Mouse (Mus musculus) liver, embryonic 11.5 days (tissue): ENCODE measurements around the gene Lingo1. TPM values are rescaled to one million over a fixed set of nuclear protein-coding genes. Genes with fewer than 3 reads are reported as not detected.

ENCODE experiments used
- ATAC-seq: fragments of 200-750 bp; cut with Nextera tagmentation; replicated peaks from 2 replicates; pipeline ENCODE4 v1.8.0; 2017; ENCODE audit warnings: moderate number of reproducible peaks, mild to moderate bottlenecking, moderate TSS enrichment, moderate library complexity; ENCODE audit not compliant: low FRiP score
- DNase-seq: peaks from one replicate; pipeline ENCODE4 v3.0.0-alpha.2; 2017; ENCODE audit warnings: low spot score
- H3K27ac ChIP-seq: fragments of 300-500 bp; sonication (generic); 2 replicates; pipeline ENCODE4 v1.5.1; 2014; ENCODE audit warnings: mild to moderate bottlenecking, low read depth, low read length, control low read depth
- H3K27me3 ChIP-seq: fragments of 300-500 bp; sonication (generic); replicated peaks from 2 replicates; pipeline ENCODE4 v1.6.1; 2014; ENCODE audit warnings: low read length, mixed read lengths; ENCODE audit not compliant: control insufficient read depth, insufficient read depth
- H3K36me3 ChIP-seq: fragments of 300-500 bp; sonication (generic); 2 replicates; pipeline ENCODE4 v1.6.1; 2014; ENCODE audit warnings: mild to moderate bottlenecking, low read length, moderate library complexity, mixed read lengths; ENCODE audit not compliant: control insufficient read depth, insufficient read depth
- H3K4me1 ChIP-seq: fragments of 300-500 bp; sonication (generic); replicated peaks from 2 replicates; pipeline ENCODE4 v1.6.1; 2014; ENCODE audit warnings: low read length, mixed read lengths; ENCODE audit not compliant: control insufficient read depth, insufficient read depth
- H3K4me2 ChIP-seq: fragments of 300-500 bp; sonication (generic); 2 replicates; pipeline ENCODE4 v1.6.1; 2014; ENCODE audit warnings: mild to moderate bottlenecking, control low read depth, moderate library complexity
- H3K4me3 ChIP-seq: fragments of 300-500 bp; sonication (generic); 2 replicates; pipeline ENCODE4 v1.5.1; 2014; ENCODE audit warnings: low read depth, low read length, control low read depth
- H3K9ac ChIP-seq: fragments of 300-500 bp; sonication (generic); 2 replicates; pipeline ENCODE4 v1.6.1; 2014; ENCODE audit warnings: low read depth, low read length, control low read depth
- H3K9me3 ChIP-seq: fragments of 300-500 bp; sonication (generic); 2 replicates; pipeline ENCODE4 v1.6.1; 2016; ENCODE audit warnings: low read length, inconsistent platforms, mixed read lengths; ENCODE audit not compliant: control insufficient read depth
- WGBS: fragments of 180-500 bp; shearing (Covaris S2); extraction: QIAGEN DNeasy Blood & Tissue Kit; methylation state at CpG from one replicate; pipeline ENCODE4 v1.1.7; 2014; 5-methylcytosine and 5-hydroxymethylcytosine counted together
- polyA plus RNA-seq: library from polyadenylated mRNA; unstranded; fragments of >200 nt; fragmentation: Nextera tagmentation; extraction: Ambion mirVana; gene quantifications from 2 replicates; pipeline ENCODE4 v1.2.1, GENCODE M21; 2014

Lingo1 gene
- polyA plus RNA-seq, 1 experiment from 2014 or later, result 2.6 TPM

DNA sequence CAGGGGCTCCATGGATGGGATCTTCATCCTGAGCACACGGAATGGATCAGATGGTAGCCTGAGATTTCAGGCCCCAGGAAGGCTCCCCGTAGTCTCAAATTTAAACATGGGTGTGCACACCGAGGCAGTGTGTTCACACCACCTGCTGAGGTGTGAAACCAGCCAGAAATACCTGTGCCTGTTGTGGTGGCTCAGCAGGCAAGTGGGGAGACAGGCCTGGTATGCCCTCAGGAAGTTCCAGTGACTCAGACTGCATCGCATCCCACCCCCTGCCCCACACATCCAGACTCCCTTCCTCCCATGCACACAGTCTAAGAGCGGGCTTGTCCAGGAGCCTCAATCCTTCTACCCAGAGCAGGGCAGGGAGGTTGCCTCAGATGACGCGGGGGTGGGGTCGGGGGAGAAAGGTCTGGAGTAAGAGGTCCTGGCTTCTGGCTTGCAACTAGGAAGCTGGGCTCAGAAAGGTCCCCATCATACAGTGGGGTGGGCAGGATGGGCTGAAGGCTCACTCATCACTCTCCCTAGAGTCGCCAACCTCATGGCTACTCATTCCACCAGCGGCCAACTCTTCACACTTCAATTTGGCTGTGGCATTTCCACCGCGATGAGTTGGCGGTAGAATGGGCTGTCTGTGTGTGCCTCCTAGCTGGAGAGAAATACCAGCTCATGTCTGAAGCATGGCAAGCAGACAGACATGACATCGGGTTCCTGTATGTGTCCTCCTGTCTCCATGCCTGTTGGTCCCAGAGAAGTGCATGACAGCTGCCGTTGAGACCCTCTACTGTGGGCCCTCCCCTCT lies 149.8 kb downstream of the Lingo1 start:
- ATAC-seq (no peak), DNase-seq (no peak)
- H3K4me1 ChIP-seq, result no peaks in the 10 kb centered on the region
- no peak overlapping the region for H3K4me2 ChIP-seq
- no peak overlapping the region for H3K4me3 ChIP-seq
- H3K27me3 ChIP-seq, result no peaks in the 10 kb centered on the region; the same call in 1 of the 2 replicates
- no peak overlapping the region for H3K9ac ChIP-seq
- 79% methylated on average over 15 of the region's 15 CpGs for WGBS
- no peaks in the 10 kb centered on the region for H3K36me3 ChIP-seq
- H3K27ac ChIP-seq, result no peak overlapping the region
- no peaks in the 10 kb centered on the region for H3K9me3 ChIP-seq

GRCm38 (mm10) chr9:56643474-56643873 lies 152.8 kb downstream of the Lingo1 start:
- 66% methylated on average over 5 of the region's 5 CpGs for WGBS
- H3K9me3 ChIP-seq, result no peaks in the 10 kb centered on the region
- H3K27ac ChIP-seq, result no peak overlapping the region
- H3K4me2 ChIP-seq, result no peak overlapping the region
- H3K4me3 ChIP-seq, result no peak overlapping the region
- DNase-seq (no peak), ATAC-seq (no peak)
- H3K36me3 ChIP-seq, result no peaks in the 10 kb centered on the region
- H3K9ac ChIP-seq, result no peak overlapping the region
- no peaks in the 10 kb centered on the region for H3K4me1 ChIP-seq
- H3K27me3 ChIP-seq, result peaks cover 13% of the 10 kb centered on the region

- Histone ChIP-seq H3K36me3 (no peaks in the 10 kb centered on the region), H3K9me3 (no peaks in the 10 kb centered on the region), H3K27me3 (peaks cover 62% of the 10 kb centered on the region), H3K4me3 (no peak overlapping the region), H3K27ac (no peak overlapping the region), H3K9ac (no peak overlapping the region), H3K4me1 (no peaks in the 10 kb centered on the region), H3K4me2 (no peak overlapping the region)
- 51% methylated on average over 8 of the region's 8 CpGs for WGBS
- DNase-seq (no peak), ATAC-seq (no peak)
Measured at GRCm38 (mm10) chr9:56638226-56638905, 157.9 kb downstream of the Lingo1 start.

- no peaks in the 10 kb centered on the region for H3K36me3 ChIP-seq
- H3K9me3 ChIP-seq, result no peaks in the 10 kb centered on the region
- 0 out of 2 replicates have a peak overlapping the region, but pooled peaks have one; percentile 14 for H3K4me3 ChIP-seq
- DNase-seq (no peak), ATAC-seq (no peak)
- peak overlapping the region; percentile 45 for H3K4me2 ChIP-seq
- 3% methylated on average over 22 of the region's 29 CpGs for WGBS
- no peaks in the 10 kb centered on the region for H3K4me1 ChIP-seq
- H3K27me3 ChIP-seq, result peaks cover 71% of the 10 kb centered on the region
- no peak overlapping the region for H3K9ac ChIP-seq
- H3K27ac ChIP-seq, result no peak overlapping the region
Measured at GRCm38 (mm10) chr9:56637403-56637857, 158.8 kb downstream of the Lingo1 start.

DNA sequence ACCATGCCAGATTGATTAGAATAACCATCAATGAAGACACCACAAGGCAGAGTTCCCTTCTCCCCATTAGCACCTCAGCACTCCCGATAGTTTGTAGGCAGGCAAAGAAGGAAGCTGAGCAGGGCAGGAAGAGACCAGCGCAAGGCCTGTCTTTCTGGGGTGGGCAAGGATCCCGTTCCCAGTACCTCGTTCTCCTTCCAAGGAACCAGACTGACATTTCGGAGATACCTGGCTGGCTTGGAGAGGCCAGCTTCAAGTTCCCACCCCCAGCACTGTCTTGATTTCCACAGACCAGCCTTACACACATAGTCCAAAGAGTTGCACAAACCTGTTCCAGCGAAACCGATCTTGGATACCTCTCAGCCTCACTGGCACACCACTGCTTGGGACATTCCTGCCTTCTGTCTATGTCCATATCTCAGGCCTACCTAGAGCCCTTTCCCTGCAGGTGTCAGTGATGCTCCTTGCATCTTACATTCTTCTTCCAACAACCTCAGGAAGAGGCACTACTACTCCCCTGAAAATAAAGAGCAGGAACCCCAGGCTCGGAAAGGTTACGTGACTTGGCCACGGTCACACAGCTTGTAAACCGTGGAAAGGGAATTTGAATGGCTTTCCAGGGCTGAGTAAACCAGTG lies 159.4 kb downstream of the Lingo1 start:
- H3K27ac ChIP-seq, result no peak overlapping the region
- no peak overlapping the region for H3K4me3 ChIP-seq
- peaks cover 72% of the 10 kb centered on the region for H3K27me3 ChIP-seq
- H3K4me2 ChIP-seq, result no peak overlapping the region; the same call in 1 of the 2 replicates
- ATAC-seq (no peak), DNase-seq (no peak)
- no peaks in the 10 kb centered on the region for H3K4me1 ChIP-seq
- H3K9me3 ChIP-seq, result no peaks in the 10 kb centered on the region
- 43% methylated on average over 11 of the region's 11 CpGs for WGBS
- no peaks in the 10 kb centered on the region for H3K36me3 ChIP-seq
- no peak overlapping the region for H3K9ac ChIP-seq

DNA sequence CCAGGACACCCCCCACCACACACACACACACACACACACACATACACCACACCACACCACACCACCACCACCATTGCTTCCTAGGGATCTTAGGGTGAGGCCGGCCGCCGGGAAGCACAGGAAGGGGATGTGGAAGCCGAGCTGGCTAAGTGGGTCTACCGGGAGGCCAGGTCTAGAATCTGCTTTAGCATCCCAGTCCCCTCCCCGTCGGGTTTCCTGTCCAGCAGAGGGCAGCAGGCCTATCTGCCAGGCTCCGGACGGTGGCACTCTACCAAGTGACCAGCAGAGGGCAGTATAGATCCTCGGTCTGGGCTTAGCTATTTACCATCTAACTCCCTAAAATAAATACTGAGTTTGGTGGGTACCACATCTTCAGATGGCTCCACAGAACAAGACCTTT lies 160.1 kb downstream of the Lingo1 start:
- Histone ChIP-seq H3K4me1 (no peaks in the 10 kb centered on the region), H3K9ac (no peak overlapping the region), H3K9me3 (no peaks in the 10 kb centered on the region), H3K36me3 (no peaks in the 10 kb centered on the region), H3K27me3 (peaks cover 75% of the 10 kb centered on the region), H3K4me3 (peak overlapping the region; percentile 58), H3K4me2 (peak overlapping the region; percentile 76), H3K27ac (no peak overlapping the region)
- under 1% methylated on average over 10 of the region's 10 CpGs for WGBS
- peak; percentile 81 for DNase-seq
- peak; percentile 40 for ATAC-seq

DNA sequence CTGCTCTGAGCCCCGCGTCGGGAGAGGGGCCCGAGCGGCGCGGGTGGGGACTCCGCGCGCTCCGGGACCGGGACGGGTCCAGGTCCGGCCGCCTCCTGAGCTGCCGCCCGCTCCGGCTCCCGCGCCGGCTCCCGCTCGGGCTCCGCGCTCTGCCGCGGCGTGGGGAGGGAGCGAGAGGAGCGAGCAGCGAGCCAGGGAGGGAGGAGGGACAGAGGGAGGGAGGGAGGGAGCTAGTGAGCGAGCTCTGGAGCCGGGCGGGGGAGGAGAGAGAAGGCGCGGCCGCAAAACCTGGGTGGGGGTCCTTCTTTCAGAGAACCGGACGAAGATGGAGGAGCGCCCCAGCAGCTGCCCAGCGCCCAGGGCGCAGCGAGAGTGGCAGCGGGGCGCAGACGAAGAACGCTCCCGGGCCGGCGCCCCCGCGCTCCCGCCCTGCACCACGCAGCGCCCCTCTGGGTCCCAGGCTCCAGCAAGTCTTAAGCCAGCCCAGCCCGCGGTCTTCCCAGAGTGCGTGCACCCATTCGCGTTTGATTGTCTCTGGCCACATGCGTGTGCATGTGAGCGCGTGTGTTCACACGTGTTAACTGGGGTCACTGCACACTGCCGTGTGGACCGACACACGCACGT lies 160.7 kb downstream of the Lingo1 start:
- under 1% methylated on average over 55 of the region's 68 CpGs for WGBS
- H3K9me3 ChIP-seq, result no peaks in the 10 kb centered on the region
- no peak overlapping the region for H3K27ac ChIP-seq
- H3K4me1 ChIP-seq, result no peaks in the 10 kb centered on the region
- H3K36me3 ChIP-seq, result no peaks in the 10 kb centered on the region
- peaks cover 75% of the 10 kb centered on the region for H3K27me3 ChIP-seq
- ATAC-seq, result peak; percentile 42
- DNase-seq, result peak; percentile 52
- peak overlapping the region; percentile 58 for H3K4me3 ChIP-seq
- H3K9ac ChIP-seq, result peak overlapping the region; percentile 55; the same call in 1 of the 2 replicates
- peak overlapping the region; percentile 76 for H3K4me2 ChIP-seq

GRCm38 (mm10) chr9:56635121-56635497 lies 161.2 kb downstream of the Lingo1 start:
- Histone ChIP-seq H3K27ac (no peak overlapping the region), H3K9ac (peak overlapping the region; percentile 55; the same call in 1 of the 2 replicates), H3K4me2 (peak overlapping the region; percentile 76), H3K4me1 (no peaks in the 10 kb centered on the region), H3K36me3 (no peaks in the 10 kb centered on the region), H3K9me3 (no peaks in the 10 kb centered on the region), H3K4me3 (peak overlapping the region; percentile 58), H3K27me3 (peaks cover 73% of the 10 kb centered on the region)
- peak; percentile 13; the same call in 1 of the 2 replicates for ATAC-seq
- WGBS, result 2% methylated on average over 40 of the region's 40 CpGs
- DNase-seq, result peak; percentile 58
